Mouse (Mus musculus) embryo, embryonic 11.5 days (tissue): ENCODE measurements around the gene Hlcs.

ENCODE experiments used
- DNase-seq: peaks from one replicate; pipeline ENCODE4 v3.0.0-alpha.2; 2012; ENCODE audit warnings: low read depth, low spot score

Hlcs gene

DNA sequence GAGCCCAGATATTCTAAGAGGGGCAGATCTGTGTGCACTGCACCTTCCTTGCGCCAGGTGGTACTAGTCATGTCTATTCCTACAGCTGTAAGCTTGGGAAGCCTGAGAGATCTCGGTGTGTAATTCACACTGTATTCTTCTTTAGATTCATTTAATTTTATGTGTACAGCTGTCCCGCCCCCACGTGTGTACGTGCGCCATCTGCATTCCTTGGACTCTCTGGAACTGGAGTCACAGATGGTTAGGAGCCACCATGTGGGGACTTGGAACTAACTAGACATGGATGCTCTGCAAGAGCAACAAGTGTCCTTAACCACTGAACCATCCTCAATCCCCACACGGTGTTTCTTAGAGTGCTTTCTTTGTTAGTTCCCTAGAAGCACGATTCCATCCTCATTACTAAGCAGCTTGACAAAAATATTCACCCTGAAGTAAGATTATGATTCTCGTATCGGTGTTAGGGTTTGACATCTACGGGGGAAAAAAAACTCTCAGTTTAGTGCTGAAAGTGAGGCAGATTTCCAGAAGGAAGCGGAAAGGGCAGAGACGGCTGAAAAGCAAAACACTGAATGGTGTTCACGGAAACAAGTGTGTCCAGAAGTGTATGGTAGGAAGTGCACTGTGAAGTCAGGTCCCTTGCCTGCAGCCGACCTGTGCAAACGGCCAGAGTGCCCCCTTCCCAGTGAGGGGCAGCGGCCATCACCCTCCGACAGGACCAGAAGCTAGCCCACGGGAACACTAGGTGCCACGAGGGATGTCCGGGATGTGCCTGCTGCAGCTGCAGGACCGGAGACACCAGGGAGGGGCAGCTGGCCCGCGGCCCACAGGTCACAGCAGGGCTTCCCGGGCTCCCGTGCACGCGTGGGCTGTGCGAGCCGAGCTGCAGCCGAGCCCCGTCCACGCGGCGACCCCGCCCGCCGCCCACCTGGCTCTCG is 24.0 kb downstream of the Hlcs start:
- no peak for DNase-seq

GRCm38 (mm10) chr16:94287826-94288225 is 25.5 kb downstream of the Hlcs start:
- no peak for DNase-seq

DNA sequence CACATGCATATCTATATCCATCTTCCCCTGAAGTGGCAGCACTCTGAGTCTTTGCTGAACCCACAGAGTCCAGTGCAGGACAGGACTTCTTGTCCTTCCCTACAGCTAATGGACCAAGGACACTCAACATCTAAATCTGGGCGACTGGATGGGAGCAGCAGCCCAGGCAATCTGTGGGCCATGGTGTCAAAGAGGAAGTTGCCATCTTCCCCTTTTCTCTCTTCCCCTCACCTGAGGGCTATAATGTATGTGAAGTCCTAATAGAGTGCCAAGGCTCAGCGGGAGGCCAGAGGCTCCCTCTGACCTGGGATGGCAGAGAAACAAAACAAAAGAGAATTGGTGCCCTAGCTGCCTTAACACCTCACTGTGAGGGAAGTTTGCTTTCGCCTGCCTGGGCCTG is 29.4 kb downstream of the Hlcs start:
- DNase-seq, result no peak

DNA sequence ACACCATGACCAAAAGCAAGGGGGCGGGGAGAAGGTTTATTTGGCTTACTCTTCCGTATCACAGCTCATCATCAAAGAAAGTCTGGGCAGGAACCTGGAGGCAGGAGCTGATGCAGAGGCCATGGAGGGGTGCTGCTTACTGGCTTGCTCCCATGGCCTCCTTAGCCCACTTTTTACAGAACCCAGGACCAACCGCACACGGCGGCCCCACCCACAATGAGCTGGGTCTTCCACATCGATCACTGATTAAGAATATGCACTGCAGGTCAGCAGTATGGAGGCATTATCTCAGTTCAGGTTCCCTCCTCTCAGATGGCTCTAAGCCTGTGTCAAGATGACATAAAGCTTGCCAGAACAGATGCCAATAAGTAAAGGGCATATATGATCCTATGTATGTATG is 42.5 kb downstream of the Hlcs start:
- DNase-seq, result no peak

DNA sequence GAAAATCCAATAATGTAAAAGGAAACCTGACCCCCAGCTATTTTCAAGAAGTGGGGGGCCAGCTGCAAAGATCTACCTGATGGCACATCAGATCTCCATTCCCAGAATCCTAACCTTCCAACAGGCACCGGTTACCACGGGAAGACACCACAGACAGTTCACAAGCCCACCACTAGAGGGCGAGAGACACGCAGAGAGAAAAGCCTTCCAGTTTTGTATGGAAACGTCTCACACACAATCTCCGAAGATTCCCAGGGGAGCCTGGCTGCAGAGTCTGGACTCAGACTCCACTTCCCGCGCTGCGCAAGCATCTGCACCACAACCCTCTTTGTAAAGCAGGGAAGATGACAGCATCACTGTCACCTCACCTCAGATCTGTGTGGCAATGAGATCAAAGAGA is 43.7 kb downstream of the Hlcs start:
- DNase-seq, result peak; percentile 86

DNA sequence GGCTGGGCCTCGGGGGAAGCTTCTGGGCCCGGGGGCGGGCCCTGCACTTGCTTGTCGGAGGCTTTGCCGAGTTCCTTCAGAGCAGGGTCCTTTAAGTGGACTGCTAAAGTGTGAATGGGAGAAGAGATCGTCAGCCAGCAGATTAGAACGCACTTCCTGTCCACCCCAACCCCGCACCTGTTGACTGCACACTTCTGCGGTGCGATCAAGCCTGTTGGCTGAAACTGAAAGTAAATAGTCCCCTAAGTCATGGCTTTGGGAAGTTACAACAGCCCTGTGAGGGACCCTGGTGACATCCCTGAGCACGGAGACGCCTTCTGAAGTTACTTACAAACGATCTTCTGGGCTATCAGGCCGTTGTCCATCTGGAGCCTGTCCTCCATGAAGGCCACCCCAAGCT is 45.2 kb downstream of the Hlcs start:
- no peak for DNase-seq

- DNase-seq, result no peak
Observed at GRCm38 (mm10) chr16:94264611-94265010, 48.8 kb downstream of the Hlcs start.

- DNase-seq, result no peak
Observed at GRCm38 (mm10) chr16:94262501-94262900, 50.9 kb downstream of the Hlcs start.

DNA sequence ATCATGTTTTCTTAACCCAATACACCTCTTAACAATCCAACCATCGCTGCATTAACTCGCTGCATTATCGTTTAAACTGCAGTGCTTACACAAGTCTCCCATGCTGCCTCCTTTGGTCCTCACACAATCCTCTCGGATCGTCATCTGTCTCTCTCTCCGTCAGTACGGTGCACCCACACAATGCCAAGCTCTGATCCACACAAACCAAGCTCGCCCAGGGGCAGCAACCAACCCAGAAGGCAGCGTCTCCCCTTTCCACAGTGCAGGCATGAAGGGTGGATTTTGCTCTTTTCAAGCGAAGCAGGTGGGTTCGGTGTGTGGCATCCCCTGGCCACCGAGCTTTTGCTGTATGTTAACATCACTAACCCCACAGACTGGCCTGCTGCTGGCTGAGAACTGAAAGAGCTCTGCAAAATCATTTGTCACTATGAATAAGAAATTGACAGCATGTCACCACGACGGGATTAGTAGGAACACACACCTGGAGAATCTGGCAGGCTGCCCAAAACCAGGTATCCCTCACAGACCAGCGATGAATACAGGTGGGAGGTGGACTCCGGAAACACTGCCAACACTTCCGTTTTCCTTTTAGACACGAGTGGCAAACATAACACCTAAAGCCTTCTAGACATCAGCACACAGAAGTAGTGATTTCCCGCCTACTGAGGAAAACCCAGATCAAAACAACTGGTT is 52.3 kb downstream of the Hlcs start:
- DNase-seq, result no peak

- DNase-seq, result peak; percentile 85
Observed at GRCm38 (mm10) chr16:94258366-94259310, 54.7 kb downstream of the Hlcs start.

- DNase-seq, result no peak
Observed at GRCm38 (mm10) chr16:94255592-94255991, 57.8 kb downstream of the Hlcs start.

DNA sequence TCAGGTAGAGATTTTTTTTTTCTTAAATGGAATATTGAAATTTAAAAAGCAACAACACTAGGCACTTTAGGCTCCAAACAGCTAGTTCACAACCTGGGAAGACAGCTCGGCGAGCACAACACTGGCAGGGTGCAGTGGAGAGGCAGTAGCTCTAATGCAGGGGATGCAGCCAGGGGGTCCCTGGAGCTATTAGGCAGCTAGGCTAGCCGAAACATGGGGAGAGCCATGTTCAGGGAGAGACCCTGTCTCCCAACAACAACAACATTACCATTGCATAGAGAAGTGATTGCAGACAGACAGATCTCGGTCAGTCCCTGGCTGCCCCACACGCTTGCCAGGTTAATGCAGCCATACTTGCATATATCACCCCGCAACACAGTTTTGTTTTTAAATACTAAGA is 58.3 kb downstream of the Hlcs start:
- no peak for DNase-seq

DNA sequence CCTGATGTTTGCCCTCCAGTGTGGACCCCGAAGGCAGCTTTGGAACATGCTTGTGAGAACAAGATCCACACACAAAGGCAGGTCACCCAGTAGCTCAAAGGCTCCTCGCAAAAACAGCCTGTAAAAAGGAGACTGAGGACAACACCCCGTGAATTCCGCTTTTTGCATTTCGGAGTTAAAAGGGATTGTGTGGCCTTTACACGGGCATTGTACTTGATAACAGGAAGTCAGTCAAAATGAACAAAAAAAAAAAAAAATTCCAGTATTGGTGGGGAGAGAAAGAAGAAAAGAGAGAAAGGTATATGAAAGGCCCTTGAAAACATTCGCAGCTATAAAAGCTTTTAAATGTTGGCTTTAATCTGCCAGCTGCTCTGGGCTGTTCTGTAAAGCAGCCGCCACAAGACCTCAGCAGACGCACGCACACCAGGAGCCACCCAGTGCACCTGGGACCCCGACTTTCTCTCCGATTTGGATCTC is 58.9 kb downstream of the Hlcs start:
- no peak for DNase-seq

- DNase-seq, result no peak
Observed at GRCm38 (mm10) chr16:94253671-94254414, 59.5 kb downstream of the Hlcs start.

DNA sequence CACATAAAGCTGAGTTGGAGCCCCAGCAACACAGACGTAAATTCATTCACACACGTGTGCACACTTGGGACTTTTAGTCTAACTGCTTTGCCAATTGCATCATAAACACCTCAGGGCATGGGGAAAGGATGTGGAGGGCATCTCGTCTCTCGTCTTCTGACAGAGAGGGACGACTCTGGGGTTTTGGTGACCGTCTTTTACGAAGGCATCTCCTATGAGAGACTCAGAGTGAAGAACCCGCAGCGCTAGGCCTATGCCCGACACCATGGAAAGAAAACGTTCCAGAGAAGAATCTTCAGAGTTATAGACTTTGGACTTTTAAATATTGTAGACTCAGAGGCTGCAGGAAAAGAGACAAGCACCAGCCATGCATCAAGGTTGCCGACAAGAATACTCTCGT is 61.6 kb downstream of the Hlcs start:
- DNase-seq, result no peak

- no peak for DNase-seq
Observed at GRCm38 (mm10) chr16:94250640-94251349, 62.6 kb downstream of the Hlcs start.

- DNase-seq, result no peak
Observed at GRCm38 (mm10) chr16:94250136-94250535, 63.2 kb downstream of the Hlcs start.

GRCm38 (mm10) chr16:94249666-94250065 is 63.7 kb downstream of the Hlcs start:
- no peak for DNase-seq

DNA sequence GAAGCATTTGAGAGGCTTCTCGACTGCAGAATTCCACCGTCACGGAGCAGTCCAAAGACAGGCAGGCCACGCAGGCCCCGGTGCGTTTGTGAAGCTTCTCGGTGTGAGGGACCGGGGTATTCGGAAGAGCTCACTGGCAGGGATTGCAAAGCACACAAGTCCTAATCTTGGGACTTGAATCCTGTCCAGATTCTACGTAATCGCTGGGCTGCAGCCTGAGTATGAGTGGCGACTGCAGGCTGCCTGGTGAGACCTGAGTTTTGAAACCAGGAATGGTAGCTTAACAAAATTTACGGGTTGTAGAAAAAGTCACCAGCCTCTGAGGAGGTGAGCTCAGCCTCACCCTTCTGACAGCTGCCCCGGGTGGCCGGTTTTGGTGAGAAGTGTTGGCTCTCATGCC is 64.7 kb downstream of the Hlcs start:
- no peak for DNase-seq

DNA sequence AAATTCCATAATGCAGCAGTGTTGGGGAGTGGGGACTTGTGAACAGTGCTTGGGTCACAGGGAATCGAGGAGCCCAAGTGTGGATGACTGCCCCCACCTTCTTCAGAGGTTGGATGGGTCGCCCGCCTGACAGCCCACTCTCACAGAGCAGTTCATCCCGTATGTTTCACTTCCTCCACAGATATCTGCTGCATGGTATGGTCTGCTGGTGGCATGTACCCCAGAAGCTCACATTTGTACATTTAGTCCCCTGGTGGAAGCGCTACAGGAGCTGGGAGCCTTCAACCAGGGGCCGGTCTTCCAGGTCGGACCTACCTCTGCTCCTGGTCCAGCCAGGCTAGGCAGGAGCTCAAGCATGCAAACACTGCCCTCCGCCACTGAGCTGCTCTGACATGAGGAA is 66.4 kb downstream of the Hlcs start:
- DNase-seq, result no peak
